Mouse (Mus musculus): ENCODE measurements around the gene Guca2a.

Guca2a gene

DNA sequence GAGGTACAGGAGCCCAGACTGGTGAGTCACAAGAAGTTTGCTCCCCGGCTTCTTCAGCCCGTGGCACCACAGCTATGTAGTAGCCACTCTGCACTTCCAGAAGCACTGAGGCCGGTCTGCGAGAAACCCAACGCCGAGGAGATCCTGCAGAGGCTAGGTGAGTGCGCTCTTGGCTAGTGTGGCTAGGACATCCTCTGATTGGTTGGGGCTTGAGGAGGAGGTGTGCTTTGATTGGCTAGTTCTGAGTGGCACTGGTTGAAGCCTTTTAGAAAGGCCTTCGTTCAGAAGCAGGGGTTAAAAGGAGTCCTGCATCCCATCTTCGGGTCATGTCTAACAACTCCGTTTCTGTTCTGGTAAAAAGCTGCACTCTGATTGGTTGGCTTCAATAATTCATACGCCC is 1.2 kb downstream of the Guca2a start:
- DNase-seq (ENCODE audit: low read depth, low spot score): no peak

DNA sequence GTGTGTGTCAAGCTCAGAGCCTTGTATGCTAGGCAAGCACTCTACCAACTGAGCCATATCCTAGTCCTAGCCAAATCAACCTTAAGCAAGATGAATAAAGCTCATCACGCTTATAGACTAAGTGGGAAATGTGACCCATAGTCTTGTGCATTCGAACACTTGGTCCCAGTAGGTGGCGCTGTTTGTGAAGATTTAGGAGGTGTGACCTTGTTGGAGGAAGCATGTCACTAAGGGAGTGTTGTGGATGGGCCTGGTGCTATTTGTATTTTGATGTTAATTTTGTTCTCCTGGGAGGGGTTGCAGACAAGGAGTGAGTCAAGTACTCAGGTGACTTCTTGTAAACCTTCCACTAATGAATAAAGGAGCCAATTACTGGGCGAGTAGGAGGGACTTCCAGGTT is 5.2 kb downstream of the Guca2a start:
- DNase-seq (ENCODE audit: low read depth, low spot score): no peak

DNA sequence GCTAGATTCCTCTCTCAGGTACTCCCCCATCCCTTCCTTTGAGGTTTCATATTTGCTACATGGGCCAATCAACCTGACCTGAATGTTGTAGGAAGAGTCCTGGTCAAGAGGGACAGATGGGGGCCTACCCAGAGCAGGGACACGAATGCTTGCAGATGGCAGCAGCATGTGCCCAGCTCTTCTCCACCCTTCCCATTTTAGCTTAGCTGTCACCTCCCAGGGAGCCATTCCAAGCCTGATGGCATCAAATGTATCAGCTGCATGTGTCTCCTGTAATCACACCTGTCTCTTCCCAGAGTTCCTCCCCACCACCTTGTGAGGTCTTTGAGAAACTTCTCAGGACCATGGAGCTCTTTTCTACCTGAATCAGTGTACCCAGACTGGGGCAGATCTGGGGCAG is 19.5 kb downstream of the Guca2a start:
- DNase-seq (ENCODE audit: low read depth, low spot score): no peak

DNA sequence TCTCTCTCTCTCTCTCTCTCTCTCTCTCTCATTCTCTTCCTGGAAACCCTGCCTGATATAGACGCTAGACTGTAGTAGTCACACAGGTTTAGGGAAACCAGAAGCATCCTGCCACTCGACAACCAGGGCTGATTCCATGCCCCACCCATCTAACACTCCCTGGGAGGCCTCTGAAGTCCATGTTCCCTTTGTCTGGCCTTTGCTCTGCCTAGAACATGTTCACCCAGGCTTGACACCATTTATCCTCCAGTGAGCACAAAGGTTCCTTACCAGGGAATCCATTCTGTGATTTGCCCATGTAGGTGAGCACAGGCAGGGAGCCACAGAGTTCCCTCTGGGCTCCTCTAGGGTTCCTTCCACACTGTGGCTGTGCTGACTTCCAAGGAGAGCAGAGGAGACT is 20.7 kb downstream of the Guca2a start:
- no peak for DNase-seq (ENCODE audit: low read depth, low spot score)

DNA sequence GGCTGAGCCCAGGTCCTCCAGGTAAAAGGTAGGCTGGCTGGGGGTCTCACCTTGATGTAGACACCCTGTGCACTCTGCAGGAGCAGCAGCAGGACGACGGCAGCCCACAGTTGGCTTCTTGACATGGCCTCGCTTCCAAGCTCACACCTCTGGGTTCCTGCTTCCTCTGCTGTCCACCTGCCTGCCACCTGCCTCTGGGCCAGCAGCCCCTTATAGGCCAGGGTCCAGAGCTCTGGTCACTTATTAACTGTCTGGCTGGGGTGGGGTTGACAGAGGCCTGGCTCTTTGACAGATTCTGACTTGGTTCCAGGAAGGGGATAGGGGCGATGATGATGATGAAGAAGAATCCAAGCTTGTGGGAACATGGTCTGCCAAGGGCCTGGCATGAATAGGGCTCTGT is 21.2 kb downstream of the Guca2a start, which contains the start of gene Guca2b:
Guca2b (minus strand) TSS at position 224 of the 400 bp plus-strand sequence.
- DNase-seq (ENCODE audit: low read depth, low spot score): no peak

DNA sequence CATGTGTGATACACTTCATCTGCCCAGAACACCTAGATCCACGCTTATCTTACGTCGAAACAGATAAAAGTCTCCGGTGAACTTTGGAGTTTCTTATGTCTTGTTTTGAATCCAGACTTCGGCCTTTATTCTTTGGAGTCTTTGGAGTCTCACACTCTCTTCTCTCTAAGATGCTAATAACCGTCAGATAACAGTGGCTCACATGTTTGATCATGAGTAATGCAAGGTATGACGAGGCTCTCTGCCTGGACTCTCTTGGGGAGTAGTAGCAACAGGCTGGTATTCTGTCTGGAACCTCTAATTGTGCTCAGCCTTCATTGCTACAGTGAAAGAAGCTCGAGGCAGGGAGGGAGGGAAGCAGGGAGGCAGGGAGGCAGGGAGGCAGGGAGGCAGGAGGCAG is 22.5 kb downstream of the Guca2a start:
- DNase-seq (ENCODE audit: low read depth, low spot score): no peak

DNA sequence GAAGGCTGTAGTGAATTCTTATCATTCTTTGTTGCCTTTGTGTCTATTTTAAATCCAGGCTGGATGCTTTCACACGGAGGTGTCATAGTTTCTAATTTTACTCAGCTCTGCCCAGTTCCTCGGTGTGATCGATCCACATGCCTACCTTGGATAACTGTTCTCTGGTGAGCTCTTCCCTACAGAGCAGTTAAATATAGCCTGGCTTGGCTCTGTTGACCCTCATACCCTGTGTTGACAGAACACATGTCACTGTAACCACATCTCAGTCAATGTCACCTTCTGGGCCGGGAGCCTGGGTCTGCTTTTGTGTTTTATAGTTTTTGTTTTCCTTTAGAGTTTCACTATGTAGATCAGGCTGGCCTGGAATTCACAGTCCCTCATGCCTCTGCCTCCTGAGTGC is 24.6 kb downstream of the Guca2a start:
- DNase-seq (ENCODE audit: low read depth, low spot score): no peak

DNA sequence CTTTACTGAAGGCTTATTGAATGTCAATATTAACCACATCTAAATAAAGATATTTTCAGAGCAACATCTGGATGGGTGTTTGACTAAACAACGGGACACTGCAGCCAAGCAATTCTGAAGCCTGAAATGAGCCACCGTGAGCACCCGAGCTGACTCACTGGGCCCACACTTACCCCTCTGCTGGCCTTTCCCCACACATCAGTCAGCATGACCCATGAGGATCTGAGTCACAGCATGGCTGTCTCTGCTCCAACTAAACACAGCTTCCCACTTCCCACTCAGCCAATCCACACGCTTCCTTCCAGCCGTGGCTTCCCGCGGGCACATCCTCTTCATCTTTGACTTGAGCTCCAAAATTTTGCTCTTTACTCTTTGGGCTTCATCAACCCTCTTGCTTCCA is 25.5 kb downstream of the Guca2a start:
- DNase-seq (ENCODE audit: low read depth, low spot score): no peak

DNA sequence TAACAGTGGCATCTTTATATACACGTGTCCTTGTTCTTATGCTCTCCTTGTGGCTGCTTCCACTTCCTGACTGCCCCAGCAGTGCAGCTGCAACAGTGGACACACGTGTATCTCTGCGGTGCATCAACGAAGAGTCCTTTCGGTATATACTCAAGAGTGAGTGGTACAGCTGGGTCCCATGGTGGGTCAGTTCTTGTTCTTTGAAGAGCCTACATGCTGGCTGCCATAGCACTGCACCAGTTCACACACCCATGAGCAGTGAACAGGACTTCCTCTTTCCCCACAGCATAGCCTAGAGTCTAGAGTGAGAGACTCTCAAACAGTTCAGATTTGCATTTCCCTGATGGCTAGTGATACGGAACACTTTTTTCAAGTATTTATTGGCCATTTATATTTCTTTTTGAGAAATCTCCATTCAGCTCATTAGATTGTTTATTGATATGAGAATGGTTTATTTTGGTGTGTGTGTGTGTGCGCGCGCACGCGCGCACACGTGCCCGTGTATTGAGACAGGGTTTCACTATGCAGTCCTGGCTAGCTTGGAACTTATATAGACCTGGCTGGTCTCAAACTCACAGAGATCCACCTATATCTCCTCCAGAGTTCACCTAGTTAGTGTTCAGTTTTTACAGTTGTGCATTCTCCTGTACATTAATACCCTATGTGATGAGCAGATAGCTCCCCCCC is 26.0 kb downstream of the Guca2a start:
- no peak for DNase-seq (ENCODE audit: low read depth, low spot score)

DNA sequence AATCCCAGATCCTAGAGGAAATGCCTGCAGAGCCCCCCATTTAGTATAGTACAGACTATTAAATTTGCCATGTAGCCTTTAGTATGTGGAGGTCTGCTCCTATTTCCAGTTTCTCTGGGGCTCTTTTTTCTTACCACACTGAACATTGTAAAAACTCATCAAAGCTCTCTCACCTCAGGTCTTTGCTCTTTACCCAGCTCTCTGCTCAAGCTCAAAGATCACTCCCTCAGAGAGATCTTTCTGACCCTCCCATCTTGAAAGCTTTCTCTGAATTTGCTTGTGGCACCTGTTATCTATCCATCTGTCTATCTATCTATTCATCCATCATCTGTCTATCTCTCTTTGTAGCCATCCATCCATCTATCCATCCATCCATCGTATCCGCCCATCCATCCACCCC is 27.7 kb downstream of the Guca2a start:
- DNase-seq (ENCODE audit: low read depth, low spot score): no peak

DNA sequence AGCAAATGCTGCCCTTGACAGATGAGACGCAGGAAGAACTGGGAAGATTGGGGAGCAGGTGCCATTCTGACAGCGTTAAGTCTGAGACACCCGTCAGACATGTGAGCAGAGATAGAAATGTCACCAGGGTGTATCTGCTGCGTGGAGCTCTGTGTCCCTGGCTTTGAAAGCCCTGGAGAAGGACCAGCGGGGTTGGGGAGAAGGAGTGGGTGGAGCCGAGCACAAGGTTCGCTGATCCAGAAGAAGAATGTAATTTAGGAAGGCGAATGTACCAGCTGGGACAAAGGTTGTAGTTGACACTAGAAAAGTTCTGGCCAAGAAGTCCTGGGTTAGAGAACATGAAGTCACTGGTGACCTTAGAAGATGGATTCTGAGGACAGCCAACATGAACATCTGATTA is 28.6 kb downstream of the Guca2a start:
- DNase-seq (ENCODE audit: low read depth, low spot score): no peak

DNA sequence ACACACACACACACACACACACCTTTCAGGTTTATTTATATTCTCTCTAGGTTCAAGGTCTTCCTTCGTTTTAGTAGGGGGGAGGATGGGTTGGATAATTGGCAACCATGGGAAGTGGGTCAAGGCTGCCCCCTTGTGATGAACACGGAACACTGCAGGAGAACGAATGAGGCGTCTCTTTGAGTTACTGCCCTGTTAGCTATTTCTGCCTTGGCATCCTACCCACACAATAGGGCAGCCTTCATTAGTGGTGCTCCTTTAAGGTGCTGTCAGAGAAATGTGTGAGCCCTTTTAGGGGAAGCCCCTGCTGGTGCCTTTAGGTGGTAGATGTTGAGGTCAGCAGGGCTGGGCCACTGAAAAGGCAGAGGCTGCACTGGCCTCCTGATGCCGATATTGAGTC is 29.9 kb downstream of the Guca2a start:
- DNase-seq (ENCODE audit: low read depth, low spot score): no peak

DNA sequence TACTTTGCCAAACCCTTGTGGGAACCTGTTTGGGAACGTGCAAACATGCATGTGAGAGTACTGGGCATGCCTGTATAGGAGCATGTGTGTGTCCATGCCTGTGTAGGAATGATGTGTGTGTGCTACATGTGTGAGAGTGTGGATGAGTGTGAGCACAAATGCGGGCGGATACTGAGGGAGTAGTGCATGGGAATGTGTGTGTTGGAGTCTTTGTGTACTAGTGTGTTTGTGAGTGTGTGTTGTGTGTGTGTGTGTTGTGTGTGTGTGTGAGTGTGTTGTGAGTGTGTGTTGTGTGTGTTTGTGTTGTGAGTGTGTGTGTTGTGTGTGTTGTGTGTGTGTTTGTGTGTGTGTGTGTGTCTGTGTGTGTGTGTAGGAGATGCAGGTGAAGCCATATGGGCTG is 30.7 kb downstream of the Guca2a start:
- DNase-seq (ENCODE audit: low read depth, low spot score): no peak

DNA sequence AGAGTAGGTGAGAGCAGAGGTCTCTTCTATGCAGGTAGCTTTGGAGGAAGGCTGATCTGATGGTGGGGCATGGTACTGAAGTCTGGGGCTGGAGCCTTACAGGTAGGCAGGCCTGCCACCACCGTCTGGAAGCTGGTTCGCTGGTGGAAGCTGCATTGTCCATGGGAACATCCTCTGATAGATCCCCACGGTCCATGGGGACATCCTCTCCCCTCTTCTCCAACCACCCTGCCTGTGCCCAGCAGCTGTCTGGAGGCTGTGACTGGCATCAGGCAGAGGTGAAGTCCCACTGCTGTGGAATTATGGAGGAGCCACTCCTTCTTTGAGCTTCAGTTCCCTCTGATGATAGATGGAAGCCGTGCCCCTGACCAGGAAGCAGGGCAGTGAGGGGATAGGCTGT is 31.1 kb downstream of the Guca2a start:
- no peak for DNase-seq (ENCODE audit: low read depth, low spot score)

DNA sequence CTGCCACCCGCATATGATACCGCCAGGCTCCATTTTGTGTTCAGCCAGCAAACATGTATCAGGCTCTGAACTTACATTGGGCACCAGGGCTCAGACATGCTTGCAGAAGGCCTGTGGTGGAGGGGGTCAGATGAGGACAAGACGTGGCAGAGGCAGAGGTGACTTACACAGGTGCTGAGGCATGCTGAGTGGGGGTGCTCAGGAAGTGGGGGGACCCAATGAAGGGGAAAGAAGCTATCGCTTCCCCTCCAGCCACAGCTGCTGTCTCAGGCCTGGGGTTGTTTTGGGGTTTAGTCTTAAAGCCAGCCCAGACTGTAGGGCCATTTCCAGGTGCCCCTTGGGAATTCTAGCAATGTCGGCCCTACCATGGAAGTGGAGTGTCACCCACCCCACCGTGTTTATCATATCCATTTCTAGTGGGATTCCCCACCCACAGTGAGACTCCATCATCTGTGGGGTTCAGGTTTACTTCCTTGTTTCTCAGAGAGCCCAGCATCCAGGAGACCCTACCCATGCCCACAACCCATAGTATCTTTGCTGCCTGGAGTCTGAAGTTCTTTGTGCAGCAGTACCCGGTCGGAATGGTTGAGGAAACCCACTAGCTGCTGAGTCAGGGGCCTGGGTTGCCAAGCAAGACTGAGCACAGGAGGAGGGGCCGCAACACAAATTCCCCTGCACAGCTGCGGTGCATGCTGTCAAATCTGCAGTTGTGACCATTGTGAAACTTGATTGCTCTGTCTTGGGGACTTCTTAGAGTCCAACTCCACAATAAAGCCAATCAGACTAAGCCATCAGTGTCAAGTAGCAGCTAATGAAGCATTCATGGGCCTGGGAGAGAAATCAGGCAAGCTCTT is 32.1 kb downstream of the Guca2a start:
- peak; percentile 60 for DNase-seq (ENCODE audit: low read depth, low spot score)

DNA sequence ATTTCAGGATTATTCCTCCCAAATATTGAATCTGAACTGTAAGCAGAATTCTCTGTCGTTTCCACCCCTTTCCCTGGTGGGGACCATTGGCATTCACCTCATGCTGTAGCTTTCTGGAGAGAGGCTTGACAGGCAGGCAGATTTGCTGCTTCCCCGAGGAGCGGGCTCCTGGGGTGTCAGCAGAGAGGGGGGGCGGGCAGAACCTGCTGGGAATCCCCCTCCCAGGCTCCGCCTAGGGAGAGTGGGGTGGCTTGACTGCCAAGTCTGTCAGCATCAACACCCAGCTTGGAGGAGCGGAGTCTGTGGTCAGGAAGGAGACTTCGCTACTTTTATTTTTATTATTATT is 32.7 kb downstream of the Guca2a start:
- no peak for DNase-seq (ENCODE audit: low read depth, low spot score)

DNA sequence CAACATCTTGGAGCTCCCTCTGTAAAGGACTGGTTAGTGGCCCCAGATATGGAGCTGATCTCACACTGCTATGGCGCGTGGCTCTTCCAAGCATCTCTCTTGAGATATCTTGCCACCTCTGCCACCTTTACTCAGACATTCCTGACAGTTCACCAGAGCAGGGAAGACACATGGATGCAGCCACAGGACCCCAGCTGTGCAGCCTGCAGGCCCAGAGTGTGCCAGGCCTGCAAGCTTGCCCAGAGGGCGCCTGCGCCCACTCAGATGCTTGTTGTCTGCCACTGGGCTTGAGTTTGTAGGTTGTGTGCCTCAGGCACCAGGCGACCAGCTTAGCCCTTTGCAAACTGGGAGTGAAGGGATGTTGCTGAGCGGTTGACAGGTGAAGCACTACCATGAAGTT is 33.2 kb downstream of the Guca2a start:
- no peak for DNase-seq (ENCODE audit: low read depth, low spot score)

DNA sequence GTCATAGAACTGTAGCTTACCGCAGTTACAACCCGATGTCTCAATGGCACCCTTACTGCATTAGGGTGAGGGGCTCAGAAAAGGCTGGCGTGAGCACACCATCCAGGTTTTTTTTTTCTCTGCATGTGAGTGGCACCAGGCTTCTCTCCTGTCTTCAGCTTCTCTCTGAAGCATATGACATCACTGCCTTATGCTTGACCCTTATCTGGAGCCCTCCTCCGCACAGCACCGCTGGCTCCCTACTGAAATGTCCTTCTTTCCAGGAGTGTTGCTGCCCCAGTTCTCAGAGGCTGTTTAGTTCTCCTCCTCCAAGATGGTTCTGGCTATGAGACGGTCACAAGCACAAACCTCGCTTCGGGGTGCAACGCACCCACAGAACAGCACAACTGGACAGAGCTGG is 33.7 kb downstream of the Guca2a start:
- no peak for DNase-seq (ENCODE audit: low read depth, low spot score)

DNA sequence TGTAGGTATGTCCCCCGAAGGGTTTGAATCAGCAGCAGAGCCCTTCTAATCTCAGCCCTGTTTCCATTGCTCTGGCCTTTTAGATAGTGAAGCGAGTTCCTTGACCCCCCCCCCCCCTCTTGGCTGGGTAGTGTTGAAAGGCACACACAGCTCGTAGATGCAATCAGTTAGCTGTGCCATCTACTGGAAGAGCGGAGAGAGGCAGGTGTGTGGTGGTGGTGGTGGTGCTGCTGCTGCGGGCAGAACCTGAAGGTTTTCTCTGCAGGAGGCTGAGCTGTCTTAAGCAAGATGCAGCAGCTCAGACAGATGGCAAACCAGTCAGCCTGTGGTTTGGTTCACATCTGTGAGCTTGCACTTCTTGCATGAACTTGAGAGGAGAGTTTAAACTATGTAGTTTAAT is 35.2 kb downstream of the Guca2a start:
- DNase-seq (ENCODE audit: low read depth, low spot score): no peak

DNA sequence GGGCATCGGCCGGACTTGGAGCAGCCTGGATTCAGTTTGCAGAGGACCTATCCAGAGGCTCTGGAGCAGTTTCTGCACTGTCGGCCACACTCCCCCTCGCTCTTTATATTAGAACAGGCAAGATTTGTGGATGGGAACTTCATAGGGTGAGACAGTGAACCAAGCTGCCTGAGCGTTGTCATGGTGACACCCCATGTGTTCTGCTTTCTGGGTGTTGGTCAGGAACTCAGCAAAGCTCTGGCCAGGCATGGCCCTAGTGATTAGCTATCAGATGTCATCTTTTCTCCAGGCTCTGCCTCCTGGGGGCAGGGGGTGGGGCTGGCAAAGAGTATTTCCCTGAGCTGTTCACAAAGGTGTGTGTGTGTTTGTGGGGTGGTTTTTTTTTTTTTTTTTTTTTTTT is 45.1 kb downstream of the Guca2a start:
- no peak for DNase-seq (ENCODE audit: low read depth, low spot score)

DNA sequence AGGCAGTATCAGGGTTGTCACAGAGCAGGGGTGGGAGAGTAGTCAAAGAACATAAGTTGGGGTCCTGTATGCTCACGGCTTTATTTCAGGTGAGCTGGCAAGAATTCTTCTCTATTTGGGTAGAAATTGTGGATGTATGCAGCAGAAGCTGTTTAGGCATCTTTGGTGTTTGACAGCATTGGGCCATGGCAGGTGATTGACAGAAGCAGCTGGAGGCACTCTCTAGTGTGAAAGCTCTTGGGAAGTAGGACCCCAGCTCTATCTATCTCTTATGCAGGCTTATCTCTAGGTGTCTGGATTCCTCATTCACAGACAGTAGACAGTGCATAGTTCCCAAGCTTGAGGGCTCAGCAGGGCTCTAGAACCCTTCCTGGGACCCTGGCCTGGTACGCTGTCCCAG is 48.2 kb downstream of the Guca2a start:
- DNase-seq (ENCODE audit: low read depth, low spot score): no peak

Measured in brain, embryonic 18.5 days (tissue).